Mouse (Mus musculus): ENCODE results near the gene 1700037C18Rik. TPM values are rescaled to one million over a fixed set of nuclear protein-coding genes. Genes with fewer than 3 reads are reported as not detected.

The 1700037C18Rik gene
- polyA plus RNA-seq, 1 experiment from 2014 or later = 10.1 TPM

DNA sequence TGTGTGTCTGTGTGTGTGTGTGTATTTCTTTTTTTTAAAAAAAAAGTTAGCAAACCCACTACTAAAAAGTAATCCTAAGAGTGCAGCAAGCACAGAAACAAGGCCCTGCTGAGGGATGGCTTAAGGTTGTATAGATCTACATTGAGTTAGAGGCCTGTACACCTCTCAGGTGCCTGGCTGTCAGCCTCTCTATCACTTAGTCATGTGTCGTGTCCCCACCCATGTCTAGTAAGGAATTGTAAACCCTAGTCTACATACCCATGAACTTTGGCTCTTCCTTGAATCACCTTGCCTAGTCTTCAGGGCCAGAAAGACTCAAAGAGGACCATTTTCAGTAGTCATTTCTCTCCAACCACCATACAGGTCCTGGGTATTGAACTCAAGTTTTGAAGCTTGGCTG, 11.9 kb downstream of the 1700037C18Rik start:
- Histone ChIP-seq H3K36me3 (peaks cover 56% of the 10 kb centered on the region), H3K4me2 (no peak overlapping the region), H3K27me3 (no peaks in the 10 kb centered on the region), H3K9ac (no peak overlapping the region), H3K4me1 (0 out of 2 replicates have a peak, but pooled peaks cover 5% of the 10 kb centered on the region), H3K27ac (no peak overlapping the region), H3K9me3 (replicated peaks) (no peaks in the 10 kb centered on the region), H3K4me3 (replicated peaks) (no peak overlapping the region)
- ATAC-seq (replicated peaks; ENCODE audit: low FRiP score) = no peak
- WGBS = 90% methylated on average over 1 of the region's 1 CpGs

DNA sequence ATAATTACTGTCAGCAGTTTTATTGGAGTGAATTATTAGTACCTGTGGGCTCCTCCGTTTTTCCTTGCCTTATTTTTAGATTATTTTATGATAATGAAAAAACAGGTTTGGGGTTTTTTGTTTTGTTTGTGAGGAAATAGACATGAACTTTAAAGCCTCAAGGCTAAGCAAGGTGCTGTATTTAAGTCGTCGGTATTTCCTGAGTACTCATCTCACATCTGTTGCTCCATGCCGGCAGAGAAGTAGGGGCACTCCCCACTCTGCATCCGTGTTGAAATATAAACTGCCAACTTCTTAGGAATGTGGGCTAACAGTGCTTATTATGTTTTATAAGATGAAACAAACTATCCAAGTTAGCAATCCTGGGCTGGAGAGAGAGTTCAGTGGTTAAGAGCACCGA, 12.4 kb downstream of the 1700037C18Rik start:
- Histone ChIP-seq H3K36me3 (peaks cover 51% of the 10 kb centered on the region), H3K4me3 (replicated peaks) (no peak overlapping the region), H3K4me1 (0 out of 2 replicates have a peak, but pooled peaks cover 5% of the 10 kb centered on the region), H3K4me2 (no peak overlapping the region), H3K27ac (no peak overlapping the region), H3K9me3 (replicated peaks) (no peaks in the 10 kb centered on the region), H3K27me3 (no peaks in the 10 kb centered on the region), H3K9ac (no peak overlapping the region)
- 77% methylated on average over 6 of the region's 6 CpGs for WGBS
- no peak for ATAC-seq (replicated peaks; ENCODE audit: low FRiP score)

DNA sequence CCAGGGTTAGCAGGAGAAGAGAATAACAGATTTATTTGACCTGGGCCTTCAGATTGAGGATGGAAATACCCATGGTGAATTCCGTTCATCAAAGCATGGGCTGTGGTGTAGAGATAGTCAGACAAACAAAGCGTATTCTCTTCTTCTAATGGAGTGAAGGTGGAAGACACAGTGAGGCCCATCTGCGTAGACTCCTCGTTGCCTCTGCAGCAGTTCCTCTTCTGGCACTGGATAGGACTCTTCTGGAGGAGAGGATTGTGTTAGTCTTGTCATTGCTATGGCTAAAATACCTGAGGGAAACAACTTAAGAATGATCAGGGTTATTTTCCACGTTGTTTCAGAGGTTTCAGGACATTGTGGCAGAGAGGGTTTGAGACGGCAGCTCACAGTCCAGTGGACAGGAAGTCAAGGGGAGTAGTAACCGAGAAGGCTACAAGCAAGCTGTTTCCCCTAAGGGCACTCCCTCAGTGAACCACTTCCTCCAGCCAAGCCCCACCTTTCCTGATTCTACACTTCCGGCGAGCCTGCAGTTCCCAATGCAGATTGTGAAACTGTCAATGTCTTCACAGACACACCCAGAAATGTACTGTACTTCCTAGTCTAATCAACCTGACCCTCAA, 13.2 kb downstream of the 1700037C18Rik start:
- peaks cover 43% of the 10 kb centered on the region for H3K36me3 ChIP-seq
- H3K4me1 ChIP-seq = 0 out of 2 replicates have a peak, but pooled peaks cover 5% of the 10 kb centered on the region
- H3K27ac ChIP-seq = peak overlapping the region; percentile 49
- H3K9me3 ChIP-seq (replicated peaks) = no peaks in the 10 kb centered on the region
- no peak overlapping the region for H3K4me2 ChIP-seq
- no peak; the same call in 1 of the 2 replicates for ATAC-seq (replicated peaks; ENCODE audit: low FRiP score)
- no peak overlapping the region for H3K9ac ChIP-seq
- no peaks in the 10 kb centered on the region for H3K27me3 ChIP-seq
- no peak overlapping the region for H3K4me3 ChIP-seq (replicated peaks)
- 66% methylated on average over 9 of the region's 9 CpGs for WGBS

DNA sequence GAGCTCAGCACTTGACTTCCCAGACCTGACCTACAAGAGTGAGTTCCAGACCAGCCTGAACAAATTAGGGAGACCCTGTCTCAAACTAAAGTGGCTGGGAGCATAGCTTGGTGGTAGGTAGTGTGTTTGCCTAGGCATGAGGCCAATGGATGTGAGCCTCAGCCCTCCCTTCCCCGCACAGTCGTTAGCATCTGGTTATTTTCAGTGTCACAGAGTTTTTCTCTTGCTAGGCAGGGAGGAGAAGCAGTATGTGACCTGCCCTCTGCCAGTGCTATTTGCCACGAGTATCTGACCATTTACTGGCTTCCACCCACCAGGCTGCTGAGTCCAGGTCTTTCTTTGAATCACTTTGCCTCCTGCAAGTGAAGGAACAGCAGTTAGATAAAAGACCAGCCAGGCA, 14.8 kb downstream of the 1700037C18Rik start:
- Histone ChIP-seq H3K36me3 (peaks cover 28% of the 10 kb centered on the region), H3K27ac (no peak overlapping the region), H3K4me2 (no peak overlapping the region), H3K4me3 (replicated peaks) (no peak overlapping the region), H3K9me3 (replicated peaks) (no peaks in the 10 kb centered on the region), H3K27me3 (no peaks in the 10 kb centered on the region), H3K9ac (no peak overlapping the region), H3K4me1 (0 out of 2 replicates have a peak, but pooled peaks cover 5% of the 10 kb centered on the region)
- ATAC-seq (replicated peaks; ENCODE audit: low FRiP score) = no peak
- 49% methylated on average over 3 of the region's 3 CpGs for WGBS

DNA sequence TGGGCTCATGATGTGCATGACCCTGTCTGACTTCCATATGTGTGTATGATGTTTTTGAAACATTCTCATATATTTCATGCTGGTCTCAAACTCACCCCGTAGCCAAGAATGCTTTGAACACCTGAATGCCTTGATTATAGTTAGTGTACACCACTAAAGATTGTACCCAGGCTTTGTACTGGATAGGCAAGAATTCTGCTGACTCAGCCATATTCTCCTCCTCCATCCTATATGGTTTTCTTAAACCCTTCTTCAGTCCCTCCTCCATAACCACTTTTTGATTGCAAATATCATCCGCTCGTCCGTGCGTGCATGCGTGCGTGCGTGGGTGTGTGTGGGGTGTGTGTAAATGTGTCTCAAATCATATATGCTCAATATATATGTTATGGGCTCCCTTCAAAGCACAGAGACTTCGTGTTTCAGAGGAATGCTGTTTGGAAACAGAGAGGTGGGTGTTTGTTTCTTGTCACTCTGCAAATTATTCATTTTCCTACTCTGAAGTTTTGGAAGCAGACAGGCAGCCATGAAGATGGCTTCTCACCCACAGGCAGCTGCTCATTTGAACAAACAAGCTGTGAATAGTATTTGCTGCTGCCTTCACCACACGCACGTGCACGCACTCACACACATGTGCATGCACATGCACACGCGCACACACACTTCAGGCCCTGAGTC, 16.7 kb downstream of the 1700037C18Rik start:
- ATAC-seq (replicated peaks; ENCODE audit: low FRiP score) = no peak
- no peak overlapping the region for H3K4me3 ChIP-seq (replicated peaks)
- 89% methylated on average over 14 of the region's 14 CpGs for WGBS
- H3K9me3 ChIP-seq (replicated peaks) = no peaks in the 10 kb centered on the region
- 0 out of 2 replicates have a peak, but pooled peaks cover 5% of the 10 kb centered on the region for H3K4me1 ChIP-seq
- no peak overlapping the region for H3K27ac ChIP-seq
- peaks cover 9% of the 10 kb centered on the region; the same call in 1 of the 2 replicates for H3K36me3 ChIP-seq
- no peak overlapping the region for H3K9ac ChIP-seq
- no peaks in the 10 kb centered on the region for H3K27me3 ChIP-seq
- H3K4me2 ChIP-seq = no peak overlapping the region

DNA sequence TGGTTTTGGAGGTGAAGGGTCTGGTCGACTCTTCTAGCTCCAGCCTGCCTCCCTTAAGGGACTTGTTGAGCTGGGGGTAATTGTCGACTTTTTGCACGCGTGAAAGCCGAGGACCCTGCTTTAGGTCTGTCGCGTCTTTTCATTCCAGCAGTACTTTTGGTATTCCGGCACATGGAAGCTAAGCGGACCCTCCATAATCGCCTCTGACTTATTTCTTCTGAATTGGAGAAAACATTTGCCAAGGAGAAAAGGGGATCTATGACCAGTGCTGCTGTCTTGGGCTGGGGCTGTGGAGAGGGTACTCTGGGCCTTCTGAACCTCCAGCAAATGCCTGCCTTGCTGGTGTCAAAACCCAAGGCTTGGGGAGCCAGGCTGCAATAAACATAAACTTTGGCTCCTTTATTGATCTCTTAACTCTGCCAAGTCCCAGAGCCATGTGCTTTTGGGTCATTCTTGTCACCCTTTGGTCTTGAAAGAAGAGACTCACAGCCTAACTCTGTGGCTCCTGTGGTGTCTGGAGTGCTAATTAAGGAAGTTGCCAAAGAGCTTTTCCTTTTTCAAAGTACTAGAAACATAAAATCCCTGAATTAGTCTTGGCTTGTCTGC, 23.3 kb downstream of the 1700037C18Rik start:
- H3K9me3 ChIP-seq (replicated peaks) = no peaks in the 10 kb centered on the region
- H3K4me3 ChIP-seq (replicated peaks) = peak overlapping the region; percentile 89
- peak overlapping the region; percentile 86 for H3K9ac ChIP-seq
- peak overlapping the region; percentile 97 for H3K27ac ChIP-seq
- H3K4me2 ChIP-seq = peak overlapping the region; percentile 68
- peaks cover 12% of the 10 kb centered on the region for H3K4me1 ChIP-seq
- H3K27me3 ChIP-seq = no peaks in the 10 kb centered on the region
- WGBS = 4% methylated on average over 10 of the region's 10 CpGs
- no peak; the same call in 1 of the 2 replicates for ATAC-seq (replicated peaks; ENCODE audit: low FRiP score)
- H3K36me3 ChIP-seq = peaks cover 8% of the 10 kb centered on the region; the same call in 1 of the 2 replicates

DNA sequence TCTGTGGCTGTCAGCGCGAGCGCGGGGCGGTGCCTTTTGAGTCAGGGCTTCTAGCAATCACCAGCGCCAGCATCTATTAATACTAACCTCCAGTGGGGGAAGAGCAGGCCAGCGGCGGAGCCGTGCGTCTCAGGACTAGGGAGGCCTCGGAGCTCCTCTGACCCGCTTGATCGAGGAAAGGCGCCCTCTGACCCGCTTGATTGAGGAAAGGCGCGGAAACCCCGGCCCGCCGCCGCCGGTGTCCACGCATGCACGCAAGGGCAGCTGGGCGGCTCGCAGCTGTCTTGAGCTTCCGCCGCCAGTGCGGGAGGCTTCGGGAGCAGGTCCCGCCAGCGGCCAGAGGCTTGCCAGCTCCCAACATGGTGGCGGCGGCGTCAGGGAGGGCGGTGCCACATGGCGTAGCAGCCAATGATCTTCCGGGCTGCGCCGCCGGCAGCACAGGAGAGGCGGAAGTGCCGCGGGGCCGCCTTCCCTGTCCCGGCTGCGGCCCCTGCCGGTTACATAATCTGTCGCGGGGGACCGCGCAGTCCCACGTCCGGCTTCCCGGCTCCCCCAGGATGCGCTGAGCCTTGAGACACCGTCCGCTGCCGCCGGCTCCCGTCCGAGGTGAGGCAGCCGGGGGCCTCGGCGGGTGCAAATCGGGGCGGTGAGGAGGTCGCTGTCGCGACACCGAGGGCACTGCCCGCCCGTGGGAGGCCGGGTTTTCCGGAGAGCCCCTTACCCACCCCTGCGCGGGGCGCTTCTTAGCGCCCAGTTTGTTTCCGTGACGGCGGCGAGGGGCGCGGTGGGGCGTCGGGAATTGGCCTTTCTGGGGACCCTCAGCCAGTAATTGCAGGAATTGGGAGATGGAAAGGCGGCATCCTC, 24.1 kb downstream of the 1700037C18Rik start, which contains the start of the genes Zfp597 and Gm20695:
Gene Zfp597 (minus strand): TSS at position 361 of the 864 bp plus-strand sequence.
Gene Gm20695 (plus strand): TSS at position 448 of the 864 bp plus-strand sequence.
- Histone ChIP-seq H3K27ac (peak within 1 kb of the TSS; percentile 97), H3K36me3 (peaks cover 11% of the 10 kb centered on the region), H3K4me1 (peaks cover 12% of the 10 kb centered on the region), H3K27me3 (no peaks in the 10 kb centered on the region), H3K4me2 (peak within 1 kb of the TSS; percentile 68), H3K9ac (peak within 1 kb of the TSS; percentile 86), H3K9me3 (replicated peaks) (no peaks in the 10 kb centered on the region), H3K4me3 (replicated peaks) (peak within 1 kb of the TSS; percentile 89)
- peak; percentile 99 for ATAC-seq (replicated peaks; ENCODE audit: low FRiP score)
- WGBS = under 1% methylated on average over 87 of the region's 88 CpGs

DNA sequence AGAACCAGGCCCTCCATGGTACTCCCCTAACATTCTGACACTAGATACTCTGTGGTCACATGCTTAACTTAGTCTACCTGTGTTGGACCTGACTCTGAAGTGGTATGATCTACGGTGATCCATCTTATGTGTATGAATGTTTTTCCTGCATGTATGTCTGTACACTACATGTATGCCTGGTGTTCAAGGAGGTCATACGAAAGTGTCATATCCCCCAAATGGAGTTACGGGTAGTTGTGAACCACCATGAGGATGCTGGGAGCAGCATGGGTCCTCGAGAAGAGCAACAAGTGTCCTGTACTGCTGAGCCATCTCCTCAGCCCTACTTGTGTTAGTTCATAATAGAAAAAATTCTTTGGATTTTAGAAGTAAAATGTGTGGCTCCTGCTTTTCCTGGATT, 32.1 kb downstream of the 1700037C18Rik start:
- H3K9ac ChIP-seq = no peak overlapping the region
- no peak overlapping the region for H3K4me3 ChIP-seq (replicated peaks)
- ATAC-seq (replicated peaks; ENCODE audit: low FRiP score) = no peak
- no peak overlapping the region for H3K27ac ChIP-seq
- H3K27me3 ChIP-seq = no peaks in the 10 kb centered on the region
- H3K4me1 ChIP-seq = peaks cover 16% of the 10 kb centered on the region
- 95% methylated on average over 4 of the region's 4 CpGs for WGBS
- no peaks in the 10 kb centered on the region for H3K9me3 ChIP-seq (replicated peaks)
- peaks cover 13% of the 10 kb centered on the region for H3K36me3 ChIP-seq
- no peak overlapping the region for H3K4me2 ChIP-seq

DNA sequence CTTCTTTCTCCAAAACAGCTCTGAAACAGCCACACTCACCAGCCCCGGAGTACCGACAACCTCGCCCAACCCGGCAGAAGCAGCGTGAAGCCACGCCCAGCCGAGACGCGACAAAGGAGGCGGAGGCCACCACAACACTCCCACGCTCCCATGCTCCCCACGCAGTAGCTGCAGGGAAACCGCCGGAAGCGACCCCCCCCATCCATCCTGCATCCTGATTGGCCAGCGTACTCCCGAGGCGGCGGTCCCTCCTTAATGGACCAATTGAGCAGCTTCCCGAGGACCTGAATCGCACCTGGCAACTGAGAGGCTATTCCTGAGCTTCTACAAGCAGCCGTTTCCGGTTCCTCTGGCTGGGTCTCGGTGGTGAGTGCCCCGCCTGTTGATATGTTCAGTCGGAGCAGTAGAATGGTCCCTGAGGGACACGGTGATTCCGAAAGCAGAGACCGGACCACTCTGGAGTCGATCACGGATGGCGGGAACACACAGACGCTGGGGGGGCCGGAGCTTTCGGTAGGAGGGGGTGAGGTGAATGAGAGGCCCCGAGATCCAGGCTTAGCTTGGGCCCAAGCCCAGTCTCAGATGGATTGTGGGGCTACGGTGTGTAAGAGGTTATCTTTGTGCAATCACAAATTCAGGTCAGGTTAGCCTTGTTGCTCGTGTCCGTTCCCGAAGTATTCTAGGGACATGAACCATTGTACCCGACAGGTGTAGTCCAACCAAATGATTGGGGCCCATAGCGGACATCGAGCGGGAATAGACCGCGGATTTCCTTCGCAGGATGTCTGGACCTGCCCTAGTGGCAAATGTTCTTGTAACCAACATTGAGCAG, 36.1 kb downstream of the 1700037C18Rik start, which contains the start of gene Naa60:
Gene Naa60 (plus strand): TSS at position 160 of the 832 bp plus-strand sequence.
- H3K9ac ChIP-seq = peak within 1 kb of the TSS; percentile 61
- H3K36me3 ChIP-seq = peaks cover 15% of the 10 kb centered on the region
- 3% methylated on average over 47 of the region's 47 CpGs for WGBS

DNA sequence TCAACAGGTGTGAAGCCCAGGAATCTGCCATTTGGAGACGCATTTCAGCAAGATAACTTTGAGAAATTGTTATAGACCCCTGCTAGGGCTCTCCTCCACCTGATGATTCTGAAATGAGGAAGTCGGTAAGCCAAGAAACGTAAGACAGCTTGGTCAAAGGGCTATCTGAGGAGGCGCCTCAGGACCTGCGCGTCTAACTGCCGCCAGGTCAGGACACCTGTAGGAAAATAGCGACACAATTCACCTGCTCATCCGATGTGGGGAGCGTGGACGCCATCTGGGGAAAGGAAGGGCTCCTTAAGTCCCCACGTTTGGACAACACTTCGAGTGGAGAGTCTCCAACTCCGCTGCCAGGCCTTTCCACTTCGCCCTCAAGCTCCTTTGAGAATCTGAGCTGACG, 36.7 kb downstream of the 1700037C18Rik start:
- no peaks in the 10 kb centered on the region for H3K27me3 ChIP-seq
- WGBS = 2% methylated on average over 16 of the region's 16 CpGs
- peak; percentile 31 for ATAC-seq (replicated peaks; ENCODE audit: low FRiP score)
- peak overlapping the region; percentile 75 for H3K27ac ChIP-seq
- peaks cover 20% of the 10 kb centered on the region for H3K4me1 ChIP-seq
- H3K36me3 ChIP-seq = peaks cover 21% of the 10 kb centered on the region
- peak overlapping the region; percentile 68 for H3K4me3 ChIP-seq (replicated peaks)
- H3K9me3 ChIP-seq (replicated peaks) = no peaks in the 10 kb centered on the region
- peak overlapping the region; percentile 61 for H3K9ac ChIP-seq
- H3K4me2 ChIP-seq = peak overlapping the region; percentile 90

More for the DNA sequence above, 36.1 kb downstream of the 1700037C18Rik start, which contains the start of gene Naa60:
- Histone ChIP-seq H3K9me3 (replicated peaks) (no peaks in the 10 kb centered on the region), H3K4me3 (replicated peaks) (peak within 1 kb of the TSS; percentile 68), H3K27ac (peak within 1 kb of the TSS; percentile 75), H3K27me3 (no peaks in the 10 kb centered on the region), H3K4me1 (peaks cover 20% of the 10 kb centered on the region), H3K4me2 (peak within 1 kb of the TSS; percentile 90)
- ATAC-seq (replicated peaks; ENCODE audit: low FRiP score) = peak; percentile 98
